Mouse (Mus musculus): ENCODE data around the gene Cage1.

DNA sequence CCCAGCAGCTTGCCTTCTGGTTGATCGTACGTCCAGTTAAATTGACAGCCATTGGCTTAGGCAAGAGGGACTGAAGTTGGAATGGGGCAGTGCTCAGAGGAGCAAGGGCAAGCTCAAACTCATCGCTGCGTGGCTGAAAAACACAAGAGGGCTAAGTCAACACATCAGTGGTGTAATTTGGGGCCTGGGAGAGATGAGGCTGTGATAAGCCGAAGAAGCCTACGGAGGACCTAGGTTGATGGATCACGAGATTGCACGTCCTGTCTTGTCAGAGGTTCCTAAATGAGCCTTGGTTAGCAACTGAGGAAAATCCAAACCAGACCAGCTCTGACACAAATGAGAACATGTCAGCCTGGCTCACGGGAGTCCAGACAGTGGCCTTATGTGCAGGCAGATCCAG, 74.3 kb downstream of the Cage1 start:
- TF ChIP-seq CTCF (IDR thresholded peaks at IDR 0.05): no peak
- no peak for TF ChIP-seq POLR2A (IDR thresholded peaks at IDR 0.05; ENCODE audit: insufficient read depth, low read depth, low read length)

Measured in heart, adult 2 months (tissue).